Mouse (Mus musculus) spleen, adult 2 months (tissue): ENCODE results near the gene Smad9. TPM values are rescaled to one million over a fixed set of nuclear protein-coding genes. Genes with fewer than 3 reads are reported as not detected.

Source experiments
- DNase-seq, 2 experiments: peaks; one replicate each; pipeline versions ENCODE4 v3.0.0 to v3.0.0-alpha.2; 2012 to 2021; ENCODE audit warnings: low spot score in 2 of 2, low read depth in 1 of 2
- H3K27ac ChIP-seq: fragments of 200-500 bp; 2 replicates; pipeline ENCODE4 v1.5.1; 2012; ENCODE audit warnings: low read length, inconsistent platforms; ENCODE audit not compliant: insufficient read depth
- H3K27me3 ChIP-seq: fragments of 200-500 bp; 2 replicates; pipeline ENCODE4 v1.6.1; 2012; ENCODE audit warnings: mild to moderate bottlenecking, moderate library complexity, low read length, inconsistent platforms; ENCODE audit not compliant: control insufficient read depth, insufficient read depth
- H3K36me3 ChIP-seq: fragments of 200-500 bp; 2 replicates; pipeline ENCODE4 v1.6.1; 2012; ENCODE audit warnings: mild to moderate bottlenecking, low read length, inconsistent platforms; ENCODE audit not compliant: control insufficient read depth, insufficient read depth
- H3K4me1 ChIP-seq: fragments of 200-500 bp; 2 replicates; pipeline ENCODE4 v1.6.1; 2011; ENCODE audit warnings: inconsistent platforms; ENCODE audit not compliant: control insufficient read depth, insufficient read depth, insufficient read length
- H3K4me3 ChIP-seq: fragments of 200-500 bp; 2 replicates; pipeline ENCODE4 v1.5.1; 2011; ENCODE audit warnings: mild to moderate bottlenecking, inconsistent platforms; ENCODE audit not compliant: insufficient read depth, insufficient read length; ENCODE audit errors: extremely low read depth
- CTCF ChIP-seq: fragments of 200-500 bp; IDR thresholded peaks from 2 replicates; pipeline ENCODE4 v1.5.1; 2011; ENCODE audit warnings: mild to moderate bottlenecking, inconsistent platforms; ENCODE audit not compliant: insufficient read depth, insufficient read length, insufficient replicate concordance; ENCODE audit errors: extremely low read depth
- POLR2A ChIP-seq: fragments of 200-500 bp; IDR thresholded peaks from 2 replicates; pipeline ENCODE4 v1.6.1; 2011; ENCODE audit warnings: low read depth, low read length, inconsistent platforms
- WGBS: fragments of 180-500 bp; shearing (Covaris S2); methylation state at CpG from one replicate; pipeline ENCODE4 v1.1.7; 2018; 5-methylcytosine and 5-hydroxymethylcytosine counted together
- polyA plus RNA-seq: library from polyadenylated mRNA; depleted of rRNA; stranded (reverse); fragments of >200 nt; gene quantifications from 2 replicates; pipeline ENCODE4 v1.2.3, GENCODE M21; 2012

The Smad9 gene
- polyA plus RNA-seq, 1 experiment = 0.23 TPM

DNA sequence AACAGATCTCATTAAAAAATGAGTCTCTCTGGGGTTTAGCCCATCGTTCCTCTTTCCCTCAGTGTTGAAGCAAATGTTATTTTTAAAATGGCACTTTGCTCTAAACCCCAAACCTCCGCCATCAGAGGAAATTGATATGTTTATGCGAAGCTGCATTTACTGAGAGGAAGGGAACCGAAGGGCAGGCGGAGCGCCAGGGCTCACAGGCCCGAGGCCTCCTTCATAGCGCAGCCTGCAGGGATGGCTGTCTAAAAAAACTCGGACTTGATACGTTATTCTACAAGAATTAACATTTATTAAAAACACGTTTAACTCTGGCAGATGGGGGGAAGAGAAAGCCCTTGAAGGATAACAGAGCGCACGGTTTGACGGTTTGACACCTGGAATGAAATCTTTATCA is 10.7 kb downstream of the Smad9 start:
- Histone ChIP-seq H3K4me1 (no peaks in the 10 kb centered on the region), H3K36me3 (no peaks in the 10 kb centered on the region), H3K27me3 (no peaks in the 10 kb centered on the region), H3K4me3 (no peak overlapping the region), H3K27ac (no peak overlapping the region)
- DNase-seq = no peak
- WGBS = 84% methylated on average over 14 of the region's 14 CpGs
- no peak for TF ChIP-seq POLR2A
- TF ChIP-seq CTCF = no peak

DNA sequence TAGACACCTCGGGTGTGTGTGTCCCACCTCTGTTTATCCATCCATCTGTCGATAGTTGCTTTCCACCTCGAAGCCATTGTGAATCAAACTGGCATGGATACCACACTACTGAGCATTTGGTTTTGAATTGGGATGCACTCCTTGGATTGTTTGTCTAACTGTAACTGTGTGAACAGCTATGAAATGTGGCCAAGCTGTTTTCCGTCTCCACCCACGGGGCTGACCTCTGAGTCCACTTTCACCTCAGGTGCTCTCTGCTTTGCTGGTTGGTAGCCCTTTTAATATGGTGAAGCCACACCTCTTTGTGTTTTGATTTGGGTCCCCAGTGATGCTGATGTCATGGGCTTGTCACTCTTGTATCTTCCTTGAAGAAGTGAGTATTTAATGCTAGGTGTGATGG is 11.4 kb downstream of the Smad9 start:
- TF ChIP-seq CTCF = no peak
- no peak for TF ChIP-seq POLR2A
- 92% methylated on average over 5 of the region's 5 CpGs for WGBS
- Histone ChIP-seq H3K4me3 (no peak overlapping the region), H3K4me1 (no peaks in the 10 kb centered on the region), H3K36me3 (no peaks in the 10 kb centered on the region), H3K27me3 (no peaks in the 10 kb centered on the region), H3K27ac (no peak overlapping the region)
- DNase-seq = no peak

DNA sequence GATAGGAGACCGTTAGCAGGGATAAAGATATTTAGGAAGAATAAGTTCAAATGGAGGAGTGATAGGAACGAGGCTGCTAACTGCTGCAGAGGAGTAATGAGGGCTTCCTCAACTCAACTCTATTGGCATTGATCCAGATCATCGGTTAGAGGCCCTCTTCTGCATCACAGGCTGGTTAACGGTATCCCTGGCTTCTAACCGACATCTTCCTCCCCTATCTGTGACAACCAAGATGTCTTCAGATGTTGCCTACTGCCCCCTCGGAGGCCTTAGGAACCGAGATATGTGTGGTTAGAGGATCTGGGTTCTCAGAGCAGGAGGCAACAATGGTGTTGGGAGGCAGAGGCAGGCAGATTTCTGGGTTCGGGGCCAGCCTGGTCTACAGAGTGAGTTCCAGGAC is 13.2 kb downstream of the Smad9 start:
- DNase-seq = no peak
- Histone ChIP-seq H3K27ac (no peak overlapping the region), H3K27me3 (no peaks in the 10 kb centered on the region), H3K4me3 (no peak overlapping the region), H3K36me3 (no peaks in the 10 kb centered on the region), H3K4me1 (no peaks in the 10 kb centered on the region)
- 81% methylated on average over 8 of the region's 8 CpGs for WGBS
- TF ChIP-seq CTCF = no peak

DNA sequence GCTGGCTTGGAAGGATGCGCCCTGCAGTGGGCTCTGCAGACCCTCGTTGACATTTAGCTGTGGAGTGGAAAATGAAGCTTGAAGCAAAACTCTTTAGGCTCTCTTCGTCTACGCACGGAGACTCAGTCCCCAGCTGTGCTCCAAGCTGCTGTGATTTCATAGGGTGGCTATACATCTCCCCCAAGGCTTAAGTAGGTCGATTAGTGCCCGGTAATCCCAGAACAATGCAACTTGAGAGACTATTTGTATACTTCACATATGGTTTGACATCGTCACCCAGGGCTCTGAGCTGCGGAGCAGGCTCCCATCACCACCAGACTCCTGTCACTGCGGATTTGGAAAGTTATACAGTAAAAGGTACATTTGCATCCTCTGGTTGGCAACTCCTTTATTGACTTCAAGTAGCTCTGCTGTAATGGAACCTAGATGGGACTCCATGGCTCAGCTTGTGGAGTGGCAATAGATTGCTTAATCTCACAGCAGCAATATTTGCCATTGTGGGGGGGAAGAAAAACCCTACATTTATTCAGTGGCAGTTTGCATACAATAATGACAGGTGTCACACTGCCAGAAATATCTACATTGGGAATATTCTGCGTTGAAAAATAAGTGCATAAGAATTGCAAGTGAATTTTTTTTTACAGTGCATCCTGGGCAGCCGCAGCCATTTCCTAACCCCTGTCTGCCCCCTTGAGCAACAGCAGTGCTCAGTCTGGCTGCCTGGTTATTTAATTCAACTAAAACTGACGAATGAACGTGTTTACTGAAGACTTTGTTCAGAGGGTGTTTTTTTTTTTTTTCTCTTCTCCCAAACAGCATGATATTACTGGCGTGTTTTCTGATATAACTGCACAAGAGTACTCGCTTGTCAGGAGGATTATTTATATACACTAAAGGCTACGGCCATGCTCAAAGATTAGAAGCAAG is 14.2 kb downstream of the Smad9 start:
- no peak for DNase-seq
- H3K36me3 ChIP-seq = no peaks in the 10 kb centered on the region
- H3K27me3 ChIP-seq = no peaks in the 10 kb centered on the region
- no peak for TF ChIP-seq POLR2A
- no peak for TF ChIP-seq CTCF
- H3K27ac ChIP-seq = no peak overlapping the region
- H3K4me3 ChIP-seq = no peak overlapping the region
- WGBS = 84% methylated on average over 17 of the region's 17 CpGs
- H3K4me1 ChIP-seq = no peaks in the 10 kb centered on the region

DNA sequence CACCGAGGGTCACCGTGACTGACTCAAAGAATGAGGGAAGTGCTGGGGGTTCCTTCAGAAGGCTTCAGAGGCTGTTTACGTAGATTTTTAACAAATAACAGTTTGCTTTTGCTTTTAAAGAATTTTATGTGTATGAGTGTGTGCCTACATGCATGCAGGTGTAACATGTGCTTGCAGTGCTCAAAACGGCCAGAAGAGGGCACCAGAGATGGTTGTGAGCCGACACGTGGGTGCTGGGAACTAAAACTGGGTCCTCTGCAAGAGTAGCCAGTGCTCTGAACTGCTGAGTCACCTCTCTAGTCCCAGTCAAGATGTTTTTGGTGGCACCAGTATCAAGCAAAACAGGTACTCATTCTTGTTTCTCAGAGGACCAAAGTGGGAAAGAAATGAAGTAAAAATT is 18.2 kb downstream of the Smad9 start:
- Histone ChIP-seq H3K27ac (no peak overlapping the region), H3K4me3 (no peak overlapping the region), H3K4me1 (no peaks in the 10 kb centered on the region), H3K27me3 (no peaks in the 10 kb centered on the region), H3K36me3 (no peaks in the 10 kb centered on the region)
- DNase-seq = no peak
- TF ChIP-seq CTCF (no peak), POLR2A (no peak)
- WGBS = 80% methylated on average over 6 of the region's 6 CpGs

DNA sequence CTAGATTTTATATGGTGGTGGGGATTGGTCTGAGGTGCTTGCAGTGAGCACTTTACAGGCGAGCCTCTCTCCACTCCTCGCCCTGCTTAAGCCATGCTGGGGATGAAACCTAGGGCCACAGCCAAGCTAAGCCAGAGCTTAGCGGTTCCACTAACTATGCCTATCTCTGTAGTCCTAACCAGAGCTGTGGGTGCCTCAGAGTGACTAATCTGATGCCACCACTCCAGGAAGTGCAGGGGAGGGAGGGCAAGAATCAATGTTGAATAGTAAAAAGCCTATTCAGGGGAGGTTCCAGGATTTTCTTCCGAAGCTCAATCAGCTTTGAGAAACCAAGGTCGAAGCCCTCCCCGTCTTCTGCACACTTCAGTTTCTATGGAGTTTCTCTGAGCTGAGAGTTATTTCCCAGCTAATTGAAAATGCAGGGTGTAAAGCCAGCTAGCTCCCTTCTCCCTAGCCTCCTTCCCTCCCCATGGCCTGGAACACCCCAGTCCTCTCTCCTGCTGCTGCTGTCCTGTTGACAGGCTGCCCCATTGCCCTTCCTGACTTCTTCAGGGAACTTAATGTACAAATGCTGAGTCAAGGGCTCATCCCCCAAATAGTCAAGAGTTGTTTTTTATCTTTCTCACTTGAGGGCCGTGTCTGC is 20.7 kb downstream of the Smad9 start:
- no peak overlapping the region for H3K27ac ChIP-seq
- no peaks in the 10 kb centered on the region for H3K4me1 ChIP-seq
- 79% methylated on average over 7 of the region's 7 CpGs for WGBS
- no peak for TF ChIP-seq POLR2A
- no peak for TF ChIP-seq CTCF
- no peak for DNase-seq
- H3K36me3 ChIP-seq = no peaks in the 10 kb centered on the region
- no peak overlapping the region for H3K4me3 ChIP-seq
- no peaks in the 10 kb centered on the region for H3K27me3 ChIP-seq

DNA sequence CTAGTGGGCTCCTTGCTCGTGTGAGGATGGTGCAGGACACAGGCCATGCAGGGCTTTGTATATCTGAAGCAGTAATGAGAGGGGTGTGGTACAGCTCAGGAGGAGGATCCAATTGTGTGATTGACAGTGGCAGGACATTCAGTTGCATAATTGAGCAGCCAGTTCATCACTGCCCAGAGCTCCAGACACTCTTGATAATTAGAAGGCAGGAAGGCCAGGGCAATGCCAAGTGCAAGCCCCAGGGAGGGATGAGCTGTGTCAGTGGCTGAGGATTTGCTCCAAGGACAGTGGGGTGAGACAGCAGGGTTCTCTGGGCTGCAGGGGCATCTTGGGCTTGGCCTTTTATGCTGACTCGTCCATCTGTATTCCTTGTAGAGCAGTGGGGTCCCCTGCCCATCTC is 35.2 kb downstream of the Smad9 start:
- no peaks in the 10 kb centered on the region for H3K27me3 ChIP-seq
- no peak for DNase-seq
- no peaks in the 10 kb centered on the region for H3K36me3 ChIP-seq
- no peak overlapping the region for H3K4me3 ChIP-seq
- no peaks in the 10 kb centered on the region for H3K4me1 ChIP-seq
- no peak overlapping the region for H3K27ac ChIP-seq
- TF ChIP-seq CTCF (no peak), POLR2A (no peak)
- WGBS = 61% methylated on average over 2 of the region's 2 CpGs
